Mouse (Mus musculus) neural tube, embryonic 14.5 days (tissue): Measurements from ENCODE around the gene Tmem269. TPM values are rescaled to one million over a fixed set of nuclear protein-coding genes. Genes with fewer than 3 reads are reported as not detected.
A peak's percentile ranks its signal among the peaks of the same experiment; 100 is the strongest.

Experiments used
- ATAC-seq: fragments of 200-750 bp; cut with Nextera tagmentation; 2 replicates; pipeline ENCODE4 v1.8.0; 2017; ENCODE audit warnings: low read depth, mild to moderate bottlenecking, moderate TSS enrichment, moderate library complexity
- H3K27ac ChIP-seq: fragments of 300-500 bp; sonication (generic); 2 replicates; pipeline ENCODE4 v1.5.1; 2014; ENCODE audit warnings: low read depth, mild to moderate bottlenecking, control low read depth, low read length, moderate library complexity, mixed read lengths
- H3K27me3 ChIP-seq: fragments of 300-500 bp; sonication (generic); 2 replicates; pipeline ENCODE4 v1.6.1; 2014; ENCODE audit warnings: low read length; ENCODE audit not compliant: control insufficient read depth, insufficient read depth
- H3K36me3 ChIP-seq: fragments of 300-500 bp; sonication (generic); 2 replicates; pipeline ENCODE4 v1.6.1; 2014; ENCODE audit warnings: low read length, mixed read lengths; ENCODE audit not compliant: control insufficient read depth, insufficient read depth
- H3K4me1 ChIP-seq: fragments of 300-500 bp; sonication (generic); 2 replicates; pipeline ENCODE4 v1.6.1; 2014; ENCODE audit warnings: low read length; ENCODE audit not compliant: control insufficient read depth, insufficient read depth
- H3K4me2 ChIP-seq: fragments of 300-500 bp; sonication (generic); 2 replicates; pipeline ENCODE4 v1.6.1; 2014; ENCODE audit warnings: mild to moderate bottlenecking, low read depth, low read length, control low read depth
- H3K4me3 ChIP-seq: fragments of 300-500 bp; sonication (generic); 2 replicates; pipeline ENCODE4 v1.5.1; 2014; ENCODE audit warnings: low read depth, low read length, control low read depth, mixed read lengths
- H3K9ac ChIP-seq: fragments of 300-500 bp; sonication (generic); replicated peaks from 2 replicates; pipeline ENCODE4 v1.6.1; 2014; ENCODE audit warnings: low read depth, mild to moderate bottlenecking, control low read depth, low read length, mixed read lengths
- H3K9me3 ChIP-seq: fragments of 300-500 bp; sonication (generic); 2 replicates; pipeline ENCODE4 v1.6.1; 2016; ENCODE audit warnings: low read length; ENCODE audit not compliant: control insufficient read depth
- WGBS: fragments of 180-500 bp; shearing (Covaris S2); extraction: QIAGEN DNeasy Blood & Tissue Kit; methylation state at CpG from one replicate; pipeline ENCODE4 v1.1.7; 2014; 5-methylcytosine and 5-hydroxymethylcytosine counted together
- polyA plus RNA-seq: library from polyadenylated mRNA; unstranded; fragments of >200 nt; fragmentation: Nextera tagmentation; extraction: Ambion mirVana; gene quantifications from 2 replicates; pipeline ENCODE4 v1.2.1, GENCODE M21; 2014

Tmem269 gene
- polyA plus RNA-seq, 1 experiment from 2014 or later: 0.78 TPM

DNA sequence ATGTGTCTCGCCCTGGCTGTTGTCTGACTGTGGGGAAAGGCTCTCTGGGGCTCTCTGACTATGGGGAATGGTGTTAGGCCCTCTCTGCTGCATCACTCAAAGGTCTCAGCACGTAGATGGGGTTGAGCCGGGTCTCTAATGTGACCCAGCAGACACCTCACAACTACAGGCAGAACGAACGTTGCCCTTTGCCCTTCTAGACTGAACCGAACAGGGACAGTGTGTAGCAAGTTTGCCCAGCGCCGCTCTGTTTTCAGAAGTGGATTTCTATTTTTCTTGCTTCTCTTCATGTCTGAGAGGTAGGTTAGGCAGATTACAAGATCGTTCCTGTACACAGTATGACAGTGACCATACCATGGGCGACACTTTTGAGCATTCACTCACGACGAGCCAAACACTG, 24.6 kb upstream of the Tmem269 start:
- Histone ChIP-seq H3K4me3 (no peak overlapping the region), H3K4me2 (no peak overlapping the region), H3K9me3 (no peaks in the 10 kb centered on the region), H3K4me1 (peaks cover 4% of the 10 kb centered on the region; the same call in 1 of the 2 replicates), H3K27me3 (no peaks in the 10 kb centered on the region), H3K9ac (no peak overlapping the region), H3K27ac (no peak overlapping the region), H3K36me3 (peaks cover 40% of the 10 kb centered on the region)
- 94% methylated on average over 12 of the region's 12 CpGs for WGBS
- no peak for ATAC-seq

GRCm38 (mm10) chr4:119241664-119242063, 23.6 kb upstream of the Tmem269 start:
- ATAC-seq: no peak
- Histone ChIP-seq H3K4me2 (no peak overlapping the region), H3K9me3 (no peaks in the 10 kb centered on the region), H3K9ac (no peak overlapping the region), H3K4me1 (no peaks in the 10 kb centered on the region), H3K27ac (no peak overlapping the region), H3K4me3 (no peak overlapping the region), H3K36me3 (peaks cover 43% of the 10 kb centered on the region), H3K27me3 (no peaks in the 10 kb centered on the region)
- 89% methylated on average over 14 of the region's 14 CpGs for WGBS

DNA sequence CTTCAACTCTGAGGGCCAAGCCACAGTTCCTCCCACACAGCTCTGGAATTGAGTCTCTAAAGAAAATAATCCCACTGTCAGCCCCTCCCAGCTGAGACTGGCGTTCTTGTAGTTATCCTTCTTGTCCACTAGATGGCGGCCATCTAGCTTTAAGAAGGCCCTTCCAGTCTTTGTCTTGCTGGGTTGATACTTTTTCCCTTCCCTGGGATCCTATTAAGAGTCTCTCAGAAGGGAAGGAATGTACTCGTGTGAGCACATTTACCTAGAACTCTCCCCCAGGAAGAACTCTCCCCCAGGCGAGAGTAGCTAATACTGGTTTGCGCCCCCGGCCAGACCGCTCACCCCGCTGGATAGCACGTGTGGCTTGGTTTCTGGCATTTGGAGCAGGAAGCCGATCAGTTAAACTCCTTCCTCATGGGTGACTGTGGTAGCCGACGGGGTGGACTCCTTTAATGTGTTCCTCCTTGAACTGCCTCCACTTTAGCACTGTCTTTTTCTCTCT, 21.2 kb upstream of the Tmem269 start:
- Histone ChIP-seq H3K9me3 (no peaks in the 10 kb centered on the region), H3K4me2 (no peak overlapping the region), H3K4me1 (no peaks in the 10 kb centered on the region), H3K27ac (peak overlapping the region; percentile 56; the same call in 1 of the 2 replicates), H3K9ac (0 out of 2 replicates have a peak overlapping the region, but pooled peaks have one; percentile 26), H3K36me3 (peaks cover 36% of the 10 kb centered on the region; the same call in 1 of the 2 replicates), H3K4me3 (no peak overlapping the region), H3K27me3 (no peaks in the 10 kb centered on the region)
- ATAC-seq: peak; percentile 53; the same call in 1 of the 2 replicates
- WGBS: 45% methylated on average over 12 of the region's 12 CpGs

GRCm38 (mm10) chr4:119238661-119239060, 20.6 kb upstream of the Tmem269 start:
- no peak overlapping the region for H3K4me3 ChIP-seq
- no peaks in the 10 kb centered on the region for H3K4me1 ChIP-seq
- WGBS: 80% methylated on average over 3 of the region's 3 CpGs
- no peak overlapping the region for H3K27ac ChIP-seq
- peaks cover 33% of the 10 kb centered on the region; the same call in 1 of the 2 replicates for H3K36me3 ChIP-seq
- ATAC-seq: no peak
- H3K27me3 ChIP-seq: no peaks in the 10 kb centered on the region
- no peak overlapping the region for H3K9ac ChIP-seq
- no peak overlapping the region for H3K4me2 ChIP-seq
- H3K9me3 ChIP-seq: no peaks in the 10 kb centered on the region

DNA sequence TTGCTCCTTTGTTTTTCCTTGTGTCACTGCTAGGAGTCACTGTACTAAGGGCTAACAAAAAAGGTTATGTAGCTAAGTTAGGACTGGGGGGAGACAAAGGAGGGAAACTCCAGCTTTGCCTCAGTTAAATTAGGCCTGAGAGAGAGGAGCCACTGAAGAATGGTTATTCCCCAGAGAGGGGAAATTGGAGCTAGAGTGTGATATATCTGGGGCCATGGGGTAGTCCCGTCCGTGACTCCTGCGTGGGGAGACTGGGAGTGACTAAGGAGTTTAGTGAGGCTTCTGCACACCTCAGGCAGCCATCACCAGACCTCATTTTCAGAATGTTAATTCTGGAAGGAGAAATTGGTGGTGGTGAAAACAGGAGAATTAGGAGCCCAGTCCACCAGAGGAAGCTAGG, 16.3 kb upstream of the Tmem269 start:
- ATAC-seq: no peak
- Histone ChIP-seq H3K27me3 (no peaks in the 10 kb centered on the region), H3K9me3 (no peaks in the 10 kb centered on the region), H3K4me3 (peak overlapping the region; percentile 81), H3K27ac (no peak overlapping the region), H3K4me1 (peaks cover 7% of the 10 kb centered on the region; the same call in 1 of the 2 replicates), H3K36me3 (peaks cover 5% of the 10 kb centered on the region; the same call in 1 of the 2 replicates), H3K4me2 (peak overlapping the region; percentile 79), H3K9ac (no peak overlapping the region)
- WGBS: 86% methylated on average over 3 of the region's 3 CpGs

- Histone ChIP-seq H3K9ac (peak overlapping the region; percentile 73), H3K9me3 (no peaks in the 10 kb centered on the region), H3K4me3 (peak overlapping the region; percentile 81), H3K27me3 (no peaks in the 10 kb centered on the region), H3K27ac (peak overlapping the region; percentile 39; the same call in 1 of the 2 replicates), H3K4me2 (peak overlapping the region; percentile 79), H3K36me3 (peaks cover 5% of the 10 kb centered on the region; the same call in 1 of the 2 replicates), H3K4me1 (peaks cover 7% of the 10 kb centered on the region; the same call in 1 of the 2 replicates)
- peak; percentile 49 for ATAC-seq
- under 1% methylated on average over 36 of the region's 36 CpGs for WGBS
Observed at GRCm38 (mm10) chr4:119233256-119233901, 15.4 kb upstream of the Tmem269 start.

DNA sequence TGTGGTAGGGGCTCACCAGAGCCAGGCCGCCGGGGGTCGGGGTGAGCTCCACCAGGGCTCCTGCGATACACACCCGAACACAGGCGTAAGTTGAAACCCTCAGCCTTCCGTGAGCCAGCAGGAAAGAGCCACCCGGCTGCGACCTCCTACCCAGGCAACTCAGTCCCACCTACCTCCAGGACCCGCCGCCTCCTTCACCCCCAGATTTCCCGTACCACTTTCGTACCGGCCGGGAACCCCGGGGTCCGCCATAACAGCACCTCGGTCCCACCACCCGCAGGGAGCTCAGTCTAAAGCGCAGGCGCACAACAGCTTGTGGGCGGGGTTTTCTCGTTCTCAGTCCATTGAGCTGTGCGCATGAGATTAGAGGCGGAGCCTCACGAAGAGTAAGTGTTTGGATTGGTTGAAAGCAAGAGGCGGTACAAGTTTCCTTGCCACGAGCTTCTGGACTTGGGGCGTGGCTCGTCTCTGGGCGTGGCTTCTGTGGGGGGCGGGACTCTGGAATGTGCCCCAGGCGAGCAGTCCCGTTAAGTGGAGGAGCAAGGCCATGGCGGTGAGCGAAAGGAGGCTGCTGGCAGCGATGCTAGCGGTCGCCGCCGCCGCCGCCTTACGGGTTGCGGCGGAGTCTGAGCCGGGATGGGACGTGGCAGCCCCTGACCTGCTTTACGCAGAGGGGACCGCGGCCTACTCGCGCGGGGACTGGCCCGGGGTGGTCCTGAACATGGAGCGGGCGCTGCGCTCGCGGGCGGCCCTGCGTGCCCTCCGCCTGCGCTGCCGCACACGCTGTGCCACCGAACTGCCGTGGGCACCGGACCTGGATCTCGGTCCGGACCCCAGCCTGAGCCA, 14.6 kb upstream of the Tmem269 start, which contains the start of the genes AU022252 and P3h1:
TSS of gene AU022252 (minus strand) at position 303 of the 846 bp plus-strand sequence.
TSS of gene P3h1 (plus strand) at position 506 of the 846 bp plus-strand sequence.
- Histone ChIP-seq H3K36me3 (peaks cover 8% of the 10 kb centered on the region; the same call in 1 of the 2 replicates), H3K9me3 (no peaks in the 10 kb centered on the region), H3K4me3 (peak within 1 kb of the TSS; percentile 81), H3K27ac (peak within 1 kb of the TSS; percentile 39; the same call in 1 of the 2 replicates), H3K4me1 (peaks cover 7% of the 10 kb centered on the region; the same call in 1 of the 2 replicates), H3K4me2 (peak within 1 kb of the TSS; percentile 85), H3K27me3 (no peaks in the 10 kb centered on the region), H3K9ac (peak within 1 kb of the TSS; percentile 73)
- ATAC-seq: peak; percentile 96
- under 1% methylated on average over 65 of the region's 71 CpGs for WGBS

DNA sequence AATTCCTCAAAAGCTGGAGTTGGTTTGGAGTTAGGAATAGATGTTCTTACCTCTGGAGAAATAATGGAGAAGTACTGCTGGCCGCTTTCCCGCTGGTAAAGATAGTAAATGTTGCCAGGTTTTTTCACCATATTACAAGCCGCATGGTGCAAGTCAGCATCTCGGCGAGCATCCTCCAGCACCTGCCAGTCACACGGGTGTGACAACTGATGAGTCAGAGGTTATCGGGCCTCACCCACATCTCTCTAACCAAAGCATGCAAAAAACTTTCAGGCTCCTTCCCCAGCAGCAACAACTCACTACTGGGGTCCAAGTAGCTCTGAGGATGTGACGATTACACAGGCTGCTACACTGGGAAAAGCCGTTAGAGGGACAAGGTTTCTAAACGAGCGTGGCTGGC, 8.7 kb upstream of the Tmem269 start:
- no peak overlapping the region for H3K4me2 ChIP-seq
- H3K9me3 ChIP-seq: no peaks in the 10 kb centered on the region
- 93% methylated on average over 11 of the region's 11 CpGs for WGBS
- H3K9ac ChIP-seq: no peak overlapping the region
- H3K4me1 ChIP-seq: peaks cover 4% of the 10 kb centered on the region; the same call in 1 of the 2 replicates
- H3K27me3 ChIP-seq: no peaks in the 10 kb centered on the region
- H3K4me3 ChIP-seq: no peak overlapping the region
- no peak overlapping the region for H3K27ac ChIP-seq
- no peak for ATAC-seq
- H3K36me3 ChIP-seq: peaks cover 25% of the 10 kb centered on the region
